Mouse (Mus musculus) small intestine, adult 2 months (tissue): ENCODE data around the gene Oat.

Source experiments
- CTCF ChIP-seq: fragments of 200-500 bp; IDR thresholded peaks from 2 replicates; pipeline ENCODE4 v1.5.1; 2012; ENCODE audit warnings: low read depth, mild to moderate bottlenecking, control low read depth, inconsistent platforms, low read length, moderate library complexity, mixed read lengths; ENCODE audit not compliant: insufficient replicate concordance, insufficient read length; ENCODE audit errors: extremely low read depth
- POLR2A ChIP-seq: fragments of 200-500 bp; IDR thresholded peaks from 2 replicates; pipeline ENCODE4 v1.6.1; 2012; ENCODE audit warnings: low read depth, mild to moderate bottlenecking, control low read depth, inconsistent platforms, low read length, moderate library complexity

DNA sequence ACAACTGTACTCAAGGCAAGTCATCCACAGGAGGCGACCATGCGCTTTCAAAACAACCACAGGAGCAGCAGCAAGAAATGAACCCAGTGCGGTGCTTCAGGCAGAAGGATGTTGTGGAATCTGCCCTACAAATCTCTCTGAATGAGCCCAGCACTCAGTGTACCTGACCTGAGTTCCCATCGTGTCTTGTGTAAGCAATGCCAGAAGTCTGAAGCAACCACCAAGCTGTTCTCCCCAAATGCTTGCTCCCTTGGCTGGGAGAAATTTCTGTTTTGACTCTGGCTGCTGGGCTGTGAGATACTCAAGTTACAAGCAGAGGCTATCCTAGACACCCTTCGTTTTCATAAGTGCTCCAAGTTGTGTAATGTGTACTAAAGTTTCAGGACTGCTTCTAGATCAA is 29.5 kb upstream of the Oat start:
- TF ChIP-seq POLR2A (no peak), CTCF (no peak)
